ENCODE assay signal across 16 mouse cellular contexts in the genomic region with DNA sequence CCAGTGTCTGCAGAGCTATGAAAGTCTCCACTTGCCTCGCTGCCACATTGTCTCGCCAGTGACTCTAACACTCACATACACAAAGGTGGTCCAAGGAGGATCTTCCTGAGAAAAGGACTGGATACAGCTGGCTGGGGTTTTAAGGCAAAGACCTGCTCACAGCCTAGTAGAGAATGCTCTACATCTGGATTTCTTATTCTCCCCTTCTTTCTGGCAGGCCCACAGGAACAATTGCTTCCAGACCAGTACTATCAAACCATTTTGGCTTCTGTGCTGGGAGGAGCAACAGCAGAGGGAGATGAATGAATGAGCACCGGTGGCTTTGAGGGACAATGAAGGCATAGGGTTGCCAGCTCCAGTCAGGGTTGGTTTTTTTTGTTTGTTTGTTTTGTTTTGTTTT.
"Had no signal": no experiment of that assay in that cellular context is flagged by ENCODE, and none has a peak within 500 bp of the region (broad histone marks: within the 10 kb centered on the region; RNA-seq: fewer than 3 reads in every experiment).

No protein-coding gene starts in this region.

- ATAC-seq: liver, postnatal 0 days; midbrain, embryonic 13.5 days; midbrain, embryonic 15.5 days had no signal

- H3K27ac ChIP-seq: lung, embryonic 15.5 days; macrophage; midbrain, embryonic 13.5 days; midbrain, embryonic 15.5 days; neural tube, embryonic 12.5 days; stomach, embryonic 15.5 days; stomach, postnatal 0 days had no signal

- H3K4me3 ChIP-seq: lung, embryonic 15.5 days; megakaryocyte, embryonic 14.5 days; midbrain, embryonic 13.5 days; midbrain, embryonic 15.5 days; neural tube, embryonic 12.5 days; stomach, embryonic 15.5 days had no signal

- H3K4me2 ChIP-seq: lung, embryonic 15.5 days; midbrain, embryonic 11.5 days; midbrain, embryonic 13.5 days; midbrain, embryonic 15.5 days; neural tube, embryonic 12.5 days; stomach, embryonic 15.5 days had no signal

- H3K4me1 ChIP-seq: midbrain, embryonic 13.5 days; midbrain, embryonic 15.5 days; neural tube, embryonic 12.5 days; stomach, embryonic 15.5 days had no signal

- H3K9ac ChIP-seq: liver, postnatal 0 days; lung, embryonic 15.5 days; midbrain, embryonic 13.5 days; midbrain, embryonic 15.5 days; neural tube, embryonic 12.5 days; stomach, embryonic 15.5 days had no signal

- H3K9me3 ChIP-seq: lung, embryonic 15.5 days; midbrain, embryonic 15.5 days; neural tube, embryonic 12.5 days; stomach, embryonic 15.5 days had no signal

- H3K27me3 ChIP-seq: lung, embryonic 15.5 days; megakaryocyte, embryonic 14.5 days; midbrain, embryonic 13.5 days; midbrain, embryonic 15.5 days; neural tube, embryonic 12.5 days; stomach, embryonic 15.5 days had no signal

- DNase-seq: liver, postnatal 0 days; lung, adult 2 months; lung, postnatal 10 days; right cerebral cortex, postnatal 14 days; thymus, adult 2 months; thymus, postnatal 25 days; thymus, postnatal 4 days had no signal

- H3K36me3 ChIP-seq: lung, embryonic 15.5 days; midbrain, embryonic 15.5 days; stomach, embryonic 15.5 days had no signal
